Mouse (Mus musculus) brain, embryonic 14.5 days (tissue): ENCODE measurements around the gene Agfg1.

Source experiments
- CTCF ChIP-seq: fragments of 200-500 bp; IDR thresholded peaks from 2 replicates; pipeline ENCODE4 v1.5.1; 2012; ENCODE audit warnings: inconsistent platforms, mild to moderate bottlenecking, moderate library complexity, borderline replicate concordance; ENCODE audit not compliant: insufficient read depth, insufficient read length; ENCODE audit errors: extremely low read depth
- POLR2A ChIP-seq: fragments of 200-500 bp; IDR thresholded peaks from 2 replicates; pipeline ENCODE4 v1.6.1; 2012; ENCODE audit warnings: mild to moderate bottlenecking, inconsistent platforms, borderline replicate concordance; ENCODE audit not compliant: poor library complexity, insufficient read depth, insufficient read length, severe bottlenecking; ENCODE audit errors: extremely low read depth

GRCm38 (mm10) chr1:82838469-82839295 lies 601 bp upstream of the Agfg1 start:
- no peak for TF ChIP-seq CTCF
- TF ChIP-seq POLR2A = no peak
